Mouse (Mus musculus) granulocyte monocyte progenitor cell, adult 5-6 weeks (primary cell): Measurements from ENCODE around the gene Aven. TPM values are rescaled to one million over a fixed set of nuclear protein-coding genes. Genes with fewer than 3 reads are reported as not detected.

Experiments used
- ATAC-seq: replicated peaks from 2 replicates; pipeline ENCODE4 v1.8.0; 2016; ENCODE audit warnings: mild to moderate bottlenecking, moderate TSS enrichment, inconsistent platforms; ENCODE audit not compliant: poor library complexity, severe bottlenecking
- total RNA-seq, 2 experiments: library from RNA; stranded (forward) in 1 of 2; stranded (reverse) in 1 of 2; fragments of 200-712, 200-1000 nt in 1 of 2; fragments of >200 nt in 1 of 2; fragmentation: Nextera tagmentation in 1 of 2; gene quantifications; 2 replicates each; pipeline ENCODE4 v1.2.3; 2014 to 2017

Gene Aven
- total RNA-seq, 2 experiments from 2014 or later = 23.5 to 25.0 TPM

DNA sequence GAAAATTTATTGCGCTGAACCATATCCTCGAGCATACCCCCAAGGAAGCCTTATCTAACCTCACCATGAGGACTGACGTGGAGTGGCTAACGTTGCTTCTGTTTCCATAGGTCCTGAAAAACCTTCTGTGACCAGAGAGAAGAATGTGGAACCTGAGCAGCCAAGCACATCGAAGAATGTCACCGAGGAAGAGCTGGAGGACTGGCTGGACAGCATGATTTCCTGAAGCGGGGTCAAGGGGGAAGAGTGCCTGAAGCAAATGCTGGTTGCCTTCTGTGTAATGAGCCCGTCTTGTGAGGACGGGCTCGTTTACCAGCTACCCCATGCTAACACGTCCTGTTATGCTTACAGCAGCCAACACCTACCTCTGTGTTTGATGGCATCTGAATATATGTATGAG is 137.9 kb downstream of the Aven start:
- no peak for ATAC-seq

DNA sequence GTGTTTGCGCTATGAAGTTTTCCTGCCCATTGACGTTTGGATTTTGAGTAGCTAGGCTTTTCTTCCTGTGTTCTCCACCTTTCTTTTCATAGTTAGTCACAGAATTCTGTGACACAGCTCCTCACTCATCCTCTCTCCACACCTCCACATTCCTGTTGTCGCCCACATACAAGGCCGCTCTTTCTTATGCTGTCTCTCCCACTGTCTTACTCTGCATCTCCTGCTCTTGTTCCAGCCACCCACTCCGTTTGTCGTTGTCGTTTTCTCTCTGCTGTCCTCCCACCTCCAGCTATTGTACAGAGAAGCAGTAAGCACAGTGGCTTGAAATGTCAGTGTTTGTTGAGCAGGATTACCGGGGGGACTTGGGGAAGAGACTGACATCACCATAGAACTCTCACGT is 139.8 kb downstream of the Aven start:
- ATAC-seq = no peak

DNA sequence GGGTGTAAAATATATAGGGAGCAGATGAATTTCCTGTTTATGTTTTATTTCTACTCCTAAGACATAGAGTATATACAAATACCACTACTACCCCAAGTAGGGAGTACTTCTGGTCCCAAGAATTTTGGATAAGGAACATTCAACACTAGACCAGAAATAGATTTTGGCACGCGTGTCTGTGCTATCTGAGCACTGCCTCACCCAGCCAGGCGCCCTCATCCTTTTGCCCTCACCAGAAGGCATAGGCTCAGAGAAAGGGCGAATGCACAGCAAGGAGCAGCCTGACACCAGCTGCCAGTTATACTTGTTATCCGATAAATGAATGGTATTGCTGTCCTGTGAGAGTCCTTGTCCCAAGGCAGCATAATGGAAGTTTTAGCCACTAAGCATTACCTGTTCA is 144.4 kb downstream of the Aven start:
- ATAC-seq = no peak

DNA sequence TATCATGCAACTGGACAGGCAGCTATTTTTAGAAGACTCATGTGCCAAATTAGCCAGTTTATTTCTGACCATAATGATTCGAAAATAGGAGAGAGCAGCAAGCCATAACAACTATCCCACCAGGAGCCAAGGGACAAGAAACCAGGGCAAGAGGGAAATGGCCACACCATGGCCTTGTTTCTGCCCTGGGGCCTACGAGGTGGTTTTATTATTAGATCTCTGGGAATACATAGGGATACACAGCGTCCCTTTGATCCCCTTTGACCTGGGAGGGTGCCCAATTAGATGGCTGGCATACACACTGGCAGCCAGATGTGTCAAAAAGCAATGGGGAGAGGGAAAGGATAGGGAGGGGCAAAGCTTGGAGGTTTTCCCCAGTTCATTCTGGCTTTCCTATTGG is 161.1 kb downstream of the Aven start:
- no peak for ATAC-seq

DNA sequence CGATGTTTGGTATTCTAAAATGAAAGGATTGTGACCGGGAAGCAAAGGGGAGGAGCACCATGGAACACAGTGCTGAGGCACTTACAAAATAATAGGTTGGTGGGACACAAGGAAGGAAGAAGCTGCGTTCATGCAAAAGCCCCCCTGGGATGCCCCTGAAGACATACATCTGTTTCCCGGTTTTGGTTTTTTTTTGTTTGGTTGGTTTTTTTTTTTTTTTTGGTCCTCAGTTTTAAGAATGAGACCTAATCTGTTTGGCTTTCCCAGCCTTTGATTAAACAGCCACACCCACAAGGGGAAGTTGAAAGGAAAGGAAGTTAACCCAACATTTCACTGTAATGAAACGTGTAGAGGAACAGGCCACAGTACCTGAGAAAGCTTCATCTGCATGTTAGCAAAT is 163.4 kb downstream of the Aven start:
- no peak for ATAC-seq

DNA sequence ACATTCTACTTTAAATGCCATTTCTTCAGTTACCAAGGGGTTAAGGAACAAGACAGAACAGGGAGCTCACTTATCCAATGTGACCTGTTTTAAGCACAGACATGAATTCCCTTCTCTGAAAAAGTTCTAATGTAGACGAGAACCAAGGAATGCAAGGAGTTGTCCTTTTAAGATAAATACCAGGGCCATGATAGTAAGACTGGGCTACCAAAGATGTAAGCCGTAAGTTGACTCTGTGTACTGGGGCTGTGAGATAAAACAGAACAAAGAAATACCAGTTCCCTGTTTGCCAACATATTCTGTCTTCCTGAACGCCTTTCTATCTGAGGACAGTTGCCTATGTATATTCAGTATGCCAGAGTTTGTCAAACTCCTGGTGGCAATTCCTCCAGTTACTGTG is 176.7 kb downstream of the Aven start:
- no peak for ATAC-seq

DNA sequence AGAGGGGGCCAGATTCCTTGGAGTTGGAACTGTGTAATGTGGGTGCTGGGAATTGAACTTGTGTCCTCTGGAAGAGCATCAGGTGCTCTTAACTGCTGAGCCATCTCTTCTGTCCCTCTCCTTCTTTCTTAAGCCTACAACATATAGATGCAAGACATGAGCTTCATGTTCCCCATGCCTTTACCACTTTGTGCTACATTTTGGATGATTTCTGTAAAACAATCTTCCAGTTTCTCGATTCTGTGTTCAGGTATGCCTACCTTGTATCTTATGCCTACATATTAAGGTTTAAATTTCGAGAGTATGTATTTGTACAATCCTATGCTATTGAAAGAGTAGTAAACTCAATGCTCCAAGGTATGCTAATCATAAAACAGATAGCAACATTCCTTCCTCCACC is 183.4 kb downstream of the Aven start:
- ATAC-seq = no peak

DNA sequence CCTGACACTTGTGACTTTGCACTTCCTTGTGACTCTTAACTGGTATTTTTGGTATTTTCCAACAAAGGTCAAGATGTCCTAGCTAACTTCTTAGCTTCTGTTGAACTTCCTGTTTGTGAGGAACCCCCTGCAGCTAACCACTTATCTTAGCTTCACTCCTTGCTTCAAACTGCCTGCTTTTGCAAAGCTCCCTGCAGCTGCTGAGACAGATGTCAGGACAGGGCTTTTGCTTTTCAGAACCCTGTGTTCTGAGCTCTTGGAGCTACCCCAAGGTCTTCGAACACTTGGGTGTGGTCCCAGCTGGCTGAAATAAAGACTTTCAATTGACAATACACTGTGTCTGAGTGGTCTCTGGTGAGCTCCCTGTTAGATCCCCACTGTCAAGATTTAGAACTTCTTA is 184.0 kb downstream of the Aven start:
- no peak for ATAC-seq

DNA sequence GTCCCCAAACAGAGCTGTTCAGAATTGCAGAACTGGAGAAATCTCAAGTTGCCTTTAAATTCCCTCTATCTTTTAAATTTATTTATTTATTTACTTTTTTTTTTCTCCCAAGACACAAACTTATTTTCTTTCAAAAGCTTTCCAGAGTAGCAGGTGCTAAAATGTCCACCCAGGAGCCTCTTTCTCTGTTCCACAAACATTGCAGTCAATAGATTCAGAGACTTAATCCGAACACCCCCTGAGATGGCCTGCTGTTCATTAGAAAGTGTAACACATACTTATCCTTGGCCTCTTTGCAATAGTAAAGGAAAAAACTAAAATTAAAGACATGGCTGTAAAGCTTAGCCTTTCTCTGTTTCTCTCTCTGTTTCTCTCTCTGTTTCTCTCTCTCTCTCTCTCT is 184.5 kb downstream of the Aven start:
- ATAC-seq = no peak

DNA sequence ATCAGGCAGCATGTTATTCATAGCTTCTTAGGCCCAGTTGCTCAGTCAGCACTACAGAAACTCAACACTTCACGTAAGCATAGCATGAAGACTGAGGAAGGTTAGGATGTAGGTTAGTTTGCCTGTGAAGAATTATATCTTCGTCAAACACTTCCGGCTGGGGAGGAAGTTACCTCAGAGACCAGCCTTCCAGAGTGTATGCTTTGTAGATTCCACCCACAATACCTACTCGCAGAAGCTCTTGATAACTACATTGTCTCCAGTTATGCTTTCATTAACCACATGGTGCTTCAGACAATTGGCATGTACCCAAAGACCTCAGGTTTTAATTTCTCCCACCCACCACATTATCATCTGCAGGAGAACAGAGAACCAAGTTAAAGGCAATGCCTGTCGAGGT is 189.1 kb downstream of the Aven start:
- ATAC-seq = no peak

Other genes with a start within 250 kb of the Aven start
- not detected in 2 replicates for gene Nutm1, start 233.7 kb upstream of the Aven start, total RNA-seq (2014; fragmentation: Nextera tagmentation)
- not detected in 2 replicates for gene Nutm1, start 233.7 kb upstream of the Aven start, total RNA-seq (2017)
- 139 and 177 TPM in 2 replicates for gene Nop10, start 231.0 kb upstream of the Aven start, total RNA-seq (2014; fragmentation: Nextera tagmentation)
- gene Nop10, start 231.0 kb upstream of the Aven start, total RNA-seq (2017) = 220 and 244 TPM in 2 replicates
- gene Slc12a6, start 227.1 kb upstream of the Aven start, total RNA-seq (2014; fragmentation: Nextera tagmentation) = 57.3 and 62.2 TPM in 2 replicates
- gene Slc12a6, start 227.1 kb upstream of the Aven start, total RNA-seq (2017) = 51.3 and 51.8 TPM in 2 replicates
- gene Gm21985, start 226.7 kb upstream of the Aven start, total RNA-seq (2014; fragmentation: Nextera tagmentation) = 0.75 TPM in 1 of 2 replicates, not detected in the other
- gene Gm21985, start 226.7 kb upstream of the Aven start, total RNA-seq (2017) = 0.36 TPM in 1 of 2 replicates, not detected in the other
- gene Emc4, start 124.9 kb upstream of the Aven start, total RNA-seq (2014; fragmentation: Nextera tagmentation) = 58.9 and 83.9 TPM in 2 replicates
- 73.6 and 78.2 TPM in 2 replicates for gene Emc4, start 124.9 kb upstream of the Aven start, total RNA-seq (2017)
- gene Katnbl1, start 113.8 kb upstream of the Aven start, total RNA-seq (2014; fragmentation: Nextera tagmentation) = 18.0 and 18.1 TPM in 2 replicates
- 16.4 and 18.1 TPM in 2 replicates for gene Katnbl1, start 113.8 kb upstream of the Aven start, total RNA-seq (2017)
- 15.4 and 16.6 TPM in 2 replicates for gene Emc7, start 38.0 kb upstream of the Aven start, total RNA-seq (2014; fragmentation: Nextera tagmentation)
- gene Emc7, start 38.0 kb upstream of the Aven start, total RNA-seq (2017) = 7.8 and 10.7 TPM in 2 replicates
- not detected in 2 replicates for gene Chrm5, start 12.2 kb upstream of the Aven start, total RNA-seq (2014; fragmentation: Nextera tagmentation)
- not detected in 2 replicates for gene Chrm5, start 12.2 kb upstream of the Aven start, total RNA-seq (2017)